Mouse (Mus musculus): ENCODE measurements around the gene Zfand6. TPM values are rescaled to one million over a fixed set of nuclear protein-coding genes. Genes with fewer than 3 reads are reported as not detected.

Zfand6 gene
- polyA plus RNA-seq (2012; rRNA removed) = 35.8 and 47.8 TPM in 2 replicates

GRCm38 (mm10) chr7:84689251-84690100 lies at the start of gene Zfand6:
Gene Zfand6, minus strand, starts transcription at chr7:84689959.
- Histone ChIP-seq H3K27me3 (ENCODE audit: control insufficient read depth, insufficient read depth, low read length) (no peaks in the 10 kb centered on the region), H3K36me3 (ENCODE audit: control insufficient read depth, insufficient read depth, low read length) (no peaks in the 10 kb centered on the region), H3K27ac (ENCODE audit: insufficient read depth, low read length) (peak within 1 kb of the TSS; percentile 95), H3K4me3 (ENCODE audit: extremely low read depth, insufficient read depth, insufficient read length) (peak within 1 kb of the TSS; percentile 78), H3K4me1 (ENCODE audit: control insufficient read depth, insufficient read depth, insufficient read length) (peaks cover 10% of the 10 kb centered on the region)
- TF ChIP-seq CTCF (IDR thresholded peaks at IDR 0.05; ENCODE audit: extremely low read depth, insufficient read depth, insufficient read length, insufficient replicate concordance) (no peak), POLR2A (IDR thresholded peaks at IDR 0.05; ENCODE audit: low read depth, low read length) (no peak)
- under 1% methylated on average over 67 of the region's 87 CpGs for WGBS
- DNase-seq (ENCODE audit: low read depth in 1 of 2, low spot score in 2 of 2) = peak; percentile 90 to 98

DNA sequence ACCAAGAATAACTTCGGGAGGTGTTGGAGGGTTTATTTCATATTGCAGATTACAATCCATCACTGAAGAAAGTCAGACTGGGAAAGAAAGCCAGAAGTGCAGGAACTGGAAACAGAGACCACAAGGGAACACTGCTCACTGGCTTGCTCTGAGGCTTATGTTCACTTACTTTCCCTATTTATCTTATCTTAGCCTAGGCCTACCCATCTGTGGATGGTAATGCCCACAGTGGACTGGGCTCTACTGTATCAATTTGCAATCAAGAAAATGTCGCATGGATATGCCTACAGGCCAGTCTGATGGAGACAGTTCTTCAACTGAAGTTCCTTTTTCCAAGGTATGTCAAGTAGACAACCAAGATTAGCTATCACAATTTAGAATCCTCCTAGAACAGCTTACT lies 47.0 kb upstream of the Zfand6 start:
- H3K36me3 ChIP-seq (ENCODE audit: control insufficient read depth, insufficient read depth, low read length) = no peaks in the 10 kb centered on the region
- no peaks in the 10 kb centered on the region for H3K27me3 ChIP-seq (ENCODE audit: control insufficient read depth, insufficient read depth, low read length)
- H3K4me3 ChIP-seq (ENCODE audit: extremely low read depth, insufficient read depth, insufficient read length) = no peak overlapping the region
- 86% methylated on average over 2 of the region's 2 CpGs for WGBS
- TF ChIP-seq CTCF (IDR thresholded peaks at IDR 0.05; ENCODE audit: extremely low read depth, insufficient read depth, insufficient read length, insufficient replicate concordance) (no peak), POLR2A (IDR thresholded peaks at IDR 0.05; ENCODE audit: low read depth, low read length) (no peak)
- no peak for DNase-seq (ENCODE audit: low read depth in 1 of 2, low spot score in 2 of 2)
- H3K4me1 ChIP-seq (ENCODE audit: control insufficient read depth, insufficient read depth, insufficient read length) = no peaks in the 10 kb centered on the region
- no peak overlapping the region for H3K27ac ChIP-seq (ENCODE audit: insufficient read depth, low read length)

DNA sequence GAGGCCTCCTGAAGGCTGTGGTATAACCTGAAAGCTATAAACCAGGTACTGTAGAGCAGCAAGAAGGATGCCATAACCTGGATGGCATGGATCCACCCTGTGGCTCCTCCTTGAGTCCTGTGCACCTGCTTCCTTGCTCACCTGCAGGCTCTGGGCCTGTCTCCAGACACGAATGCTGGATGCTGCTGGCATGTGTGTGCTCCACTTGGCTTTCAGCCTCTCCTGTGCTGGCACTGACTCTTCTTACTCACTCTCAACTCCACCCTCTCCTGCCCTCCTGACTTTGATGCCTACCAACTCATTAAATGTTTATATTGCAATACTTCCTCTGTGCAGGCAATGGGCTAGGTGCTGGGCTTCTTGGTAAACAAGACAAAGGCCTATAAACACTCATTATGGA lies 43.3 kb upstream of the Zfand6 start:
- DNase-seq (ENCODE audit: low read depth in 1 of 2, low spot score in 2 of 2) = no peak
- no peak overlapping the region for H3K27ac ChIP-seq (ENCODE audit: insufficient read depth, low read length)
- no peaks in the 10 kb centered on the region for H3K4me1 ChIP-seq (ENCODE audit: control insufficient read depth, insufficient read depth, insufficient read length)
- no peaks in the 10 kb centered on the region for H3K36me3 ChIP-seq (ENCODE audit: control insufficient read depth, insufficient read depth, low read length)
- WGBS = 84% methylated on average over 1 of the region's 1 CpGs
- no peaks in the 10 kb centered on the region for H3K27me3 ChIP-seq (ENCODE audit: control insufficient read depth, insufficient read depth, low read length)
- H3K4me3 ChIP-seq (ENCODE audit: extremely low read depth, insufficient read depth, insufficient read length) = no peak overlapping the region
- no peak for TF ChIP-seq POLR2A (IDR thresholded peaks at IDR 0.05; ENCODE audit: low read depth, low read length)
- TF ChIP-seq CTCF (IDR thresholded peaks at IDR 0.05; ENCODE audit: extremely low read depth, insufficient read depth, insufficient read length, insufficient replicate concordance) = no peak

GRCm38 (mm10) chr7:84732052-84732451 lies 42.3 kb upstream of the Zfand6 start:
- 96% methylated on average over 1 of the region's 1 CpGs for WGBS
- TF ChIP-seq CTCF (IDR thresholded peaks at IDR 0.05; ENCODE audit: extremely low read depth, insufficient read depth, insufficient read length, insufficient replicate concordance) (no peak), POLR2A (IDR thresholded peaks at IDR 0.05; ENCODE audit: low read depth, low read length) (no peak)

DNA sequence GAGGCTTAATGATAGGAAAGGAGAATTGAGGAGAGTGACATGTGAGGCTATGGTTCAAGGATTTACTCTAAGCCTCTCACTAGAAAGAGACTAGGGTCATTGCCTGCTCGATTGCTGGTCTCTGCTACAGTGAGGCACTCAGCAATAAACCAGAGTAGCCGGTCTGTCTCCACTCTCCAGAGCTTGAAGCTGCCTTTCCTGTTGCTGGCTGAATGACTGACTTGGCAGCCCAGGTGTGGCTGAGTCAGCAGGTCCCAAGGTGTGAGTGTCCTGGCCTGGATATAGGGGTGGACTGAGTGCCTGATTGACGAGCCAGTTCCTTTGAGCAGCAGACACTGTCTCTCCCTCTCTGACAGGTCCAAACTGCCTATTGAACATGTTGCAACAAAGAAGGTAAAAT lies 41.3 kb upstream of the Zfand6 start:
- no peaks in the 10 kb centered on the region for H3K27me3 ChIP-seq (ENCODE audit: control insufficient read depth, insufficient read depth, low read length)
- 87% methylated on average over 3 of the region's 3 CpGs for WGBS
- H3K4me3 ChIP-seq (ENCODE audit: extremely low read depth, insufficient read depth, insufficient read length) = no peak overlapping the region
- H3K4me1 ChIP-seq (ENCODE audit: control insufficient read depth, insufficient read depth, insufficient read length) = no peaks in the 10 kb centered on the region
- TF ChIP-seq CTCF (IDR thresholded peaks at IDR 0.05; ENCODE audit: extremely low read depth, insufficient read depth, insufficient read length, insufficient replicate concordance) (no peak), POLR2A (IDR thresholded peaks at IDR 0.05; ENCODE audit: low read depth, low read length) (no peak)
- no peak overlapping the region for H3K27ac ChIP-seq (ENCODE audit: insufficient read depth, low read length)
- DNase-seq (ENCODE audit: low read depth in 1 of 2, low spot score in 2 of 2) = no peak
- H3K36me3 ChIP-seq (ENCODE audit: control insufficient read depth, insufficient read depth, low read length) = no peaks in the 10 kb centered on the region

More at GRCm38 (mm10) chr7:84732052-84732451, 42.3 kb upstream of the Zfand6 start:
- no peaks in the 10 kb centered on the region for H3K27me3 ChIP-seq (ENCODE audit: control insufficient read depth, insufficient read depth, low read length)
- no peaks in the 10 kb centered on the region for H3K4me1 ChIP-seq (ENCODE audit: control insufficient read depth, insufficient read depth, insufficient read length)
- H3K36me3 ChIP-seq (ENCODE audit: control insufficient read depth, insufficient read depth, low read length) = no peaks in the 10 kb centered on the region
- DNase-seq (ENCODE audit: low read depth in 1 of 2, low spot score in 2 of 2) = no peak
- H3K4me3 ChIP-seq (ENCODE audit: extremely low read depth, insufficient read depth, insufficient read length) = no peak overlapping the region
- no peak overlapping the region for H3K27ac ChIP-seq (ENCODE audit: insufficient read depth, low read length)

GRCm38 (mm10) chr7:84722804-84723459 lies 33.2 kb upstream of the Zfand6 start:
- DNase-seq (ENCODE audit: low read depth in 1 of 2, low spot score in 2 of 2) = no peak
- Histone ChIP-seq H3K27me3 (ENCODE audit: control insufficient read depth, insufficient read depth, low read length) (no peaks in the 10 kb centered on the region), H3K27ac (ENCODE audit: insufficient read depth, low read length) (no peak overlapping the region), H3K4me1 (ENCODE audit: control insufficient read depth, insufficient read depth, insufficient read length) (no peaks in the 10 kb centered on the region), H3K4me3 (ENCODE audit: extremely low read depth, insufficient read depth, insufficient read length) (no peak overlapping the region), H3K36me3 (ENCODE audit: control insufficient read depth, insufficient read depth, low read length) (no peaks in the 10 kb centered on the region)
- no peak for TF ChIP-seq POLR2A (IDR thresholded peaks at IDR 0.05; ENCODE audit: low read depth, low read length)
- 68% methylated on average over 7 of the region's 7 CpGs for WGBS
